Mouse (Mus musculus): ENCODE data around the gene Slc17a1. TPM values are rescaled to one million over a fixed set of nuclear protein-coding genes. Genes with fewer than 3 reads are reported as not detected.

The Slc17a1 gene
- polyA plus RNA-seq, 1 experiment from 2014 or later: not detected

DNA sequence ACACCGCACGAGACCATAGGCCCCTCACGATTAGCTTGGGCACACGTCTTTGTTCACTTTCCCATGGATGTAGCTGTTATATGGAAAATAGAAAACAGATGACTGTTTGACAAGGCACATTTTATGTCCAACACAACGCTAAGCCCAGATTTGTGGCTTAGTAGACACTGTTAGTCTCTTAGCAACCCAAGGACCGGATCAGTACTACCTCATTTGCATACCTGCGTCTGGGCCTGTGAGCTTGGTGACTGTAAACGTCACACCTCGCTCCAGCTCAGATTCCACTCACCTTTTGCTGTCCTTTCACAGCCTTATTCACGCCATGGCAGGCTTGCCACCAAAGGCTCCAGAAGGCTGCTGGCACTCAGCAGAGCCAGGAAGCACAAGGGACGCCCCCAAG, 63.4 kb downstream of the Slc17a1 start:
- Histone ChIP-seq H3K4me1 (replicated peaks; ENCODE audit: control insufficient read depth, insufficient read depth, low read length) (no peaks in the 10 kb centered on the region), H3K9ac (replicated peaks; ENCODE audit: low read depth, low read length) (no peak overlapping the region), H3K9me3 (ENCODE audit: control insufficient read depth, low read length) (no peaks in the 10 kb centered on the region), H3K27me3 (replicated peaks; ENCODE audit: control insufficient read depth, insufficient read depth, low read length) (no peaks in the 10 kb centered on the region), H3K27ac (ENCODE audit: low read length) (no peak overlapping the region), H3K4me2 (ENCODE audit: low read length) (no peak overlapping the region), H3K36me3 (ENCODE audit: control insufficient read depth, insufficient read depth) (no peaks in the 10 kb centered on the region), H3K4me3 (replicated peaks; ENCODE audit: low read length) (no peak overlapping the region)
- ATAC-seq: no peak
- WGBS: 79% methylated on average over 11 of the region's 11 CpGs

DNA sequence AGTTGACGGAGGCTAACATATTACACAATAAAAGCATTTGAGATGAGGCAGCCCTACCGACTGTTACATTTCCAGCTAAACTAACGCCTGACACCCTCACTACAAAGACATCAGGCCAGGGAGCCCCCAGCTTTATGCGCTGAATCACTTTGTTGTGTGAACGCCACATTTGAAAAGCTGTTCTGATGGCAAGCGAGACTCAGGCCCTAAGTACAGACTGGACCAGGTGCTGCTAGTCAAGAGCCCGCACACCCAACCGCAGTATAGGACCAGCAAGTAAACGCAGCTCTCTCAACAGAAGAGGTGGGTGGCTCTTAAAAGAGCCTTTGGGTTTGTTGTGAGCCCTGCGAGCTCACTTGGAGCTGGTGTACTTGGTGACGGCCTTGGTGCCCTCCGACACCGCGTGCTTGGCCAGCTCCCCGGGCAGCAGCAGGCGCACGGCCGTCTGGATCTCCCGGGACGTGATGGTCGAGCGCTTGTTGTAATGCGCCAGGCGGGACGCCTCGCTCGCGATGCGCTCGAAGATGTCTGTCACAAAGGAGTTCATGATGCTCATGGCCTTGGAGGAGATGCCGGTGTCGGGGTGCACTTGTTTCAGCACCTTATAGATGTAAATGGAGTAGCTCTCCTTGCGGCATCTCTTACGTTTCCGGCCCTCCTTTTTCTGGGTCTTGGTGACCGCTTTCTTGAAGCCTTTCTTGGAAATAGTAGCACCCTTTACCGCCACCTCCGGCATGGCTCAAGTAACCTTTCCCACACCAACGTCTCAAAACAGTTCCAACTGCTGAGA, 66.1 kb downstream of the Slc17a1 start, which contains the start of gene Hist1h2ba:
Hist1h2ba (minus strand) TSS at position 736 of the 790 bp plus-strand sequence.
- no peak for ATAC-seq
- peaks cover 2% of the 10 kb centered on the region; the same call in 1 of the 2 replicates for H3K4me1 ChIP-seq (replicated peaks; ENCODE audit: control insufficient read depth, insufficient read depth, low read length)
- H3K9me3 ChIP-seq (ENCODE audit: control insufficient read depth, low read length): no peaks in the 10 kb centered on the region
- H3K4me3 ChIP-seq (replicated peaks; ENCODE audit: low read length): no peak within 1 kb of the TSS
- no peak within 1 kb of the TSS for H3K27ac ChIP-seq (ENCODE audit: low read length)
- H3K4me2 ChIP-seq (ENCODE audit: low read length): no peak within 1 kb of the TSS
- no peaks in the 10 kb centered on the region for H3K27me3 ChIP-seq (replicated peaks; ENCODE audit: control insufficient read depth, insufficient read depth, low read length)
- 95% methylated on average over 33 of the region's 39 CpGs for WGBS
- no peaks in the 10 kb centered on the region for H3K36me3 ChIP-seq (ENCODE audit: control insufficient read depth, insufficient read depth)
- no peak within 1 kb of the TSS for H3K9ac ChIP-seq (replicated peaks; ENCODE audit: low read depth, low read length)

DNA sequence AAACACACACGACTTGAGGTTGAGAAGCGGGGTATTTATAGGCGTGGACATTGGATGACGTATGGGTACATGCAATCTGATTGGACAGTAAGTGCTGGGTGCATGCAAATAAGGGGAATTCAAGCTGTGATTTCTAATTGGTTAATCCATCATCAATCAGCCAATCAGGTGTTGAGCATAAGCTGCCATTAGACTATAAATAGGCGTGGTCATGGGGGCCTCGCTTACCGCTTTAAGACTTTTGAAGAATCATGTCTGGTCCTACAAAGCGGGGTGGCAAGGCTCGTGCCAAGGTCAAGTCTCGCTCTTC, 66.6 kb downstream of the Slc17a1 start, which contains the start of gene Hist1h2aa:
Hist1h2aa (plus strand) TSS at position 252 of the 310 bp plus-strand sequence.
- H3K4me2 ChIP-seq (ENCODE audit: low read length): no peak within 1 kb of the TSS
- H3K27me3 ChIP-seq (replicated peaks; ENCODE audit: control insufficient read depth, insufficient read depth, low read length): no peaks in the 10 kb centered on the region
- no peak within 1 kb of the TSS for H3K27ac ChIP-seq (ENCODE audit: low read length)
- no peak for ATAC-seq
- no peaks in the 10 kb centered on the region for H3K9me3 ChIP-seq (ENCODE audit: control insufficient read depth, low read length)
- no peak within 1 kb of the TSS for H3K9ac ChIP-seq (replicated peaks; ENCODE audit: low read depth, low read length)
- WGBS: 96% methylated on average over 10 of the region's 10 CpGs
- peaks cover 4% of the 10 kb centered on the region; the same call in 1 of the 2 replicates for H3K4me1 ChIP-seq (replicated peaks; ENCODE audit: control insufficient read depth, insufficient read depth, low read length)
- no peak within 1 kb of the TSS for H3K4me3 ChIP-seq (replicated peaks; ENCODE audit: low read length)
- no peaks in the 10 kb centered on the region for H3K36me3 ChIP-seq (ENCODE audit: control insufficient read depth, insufficient read depth)

DNA sequence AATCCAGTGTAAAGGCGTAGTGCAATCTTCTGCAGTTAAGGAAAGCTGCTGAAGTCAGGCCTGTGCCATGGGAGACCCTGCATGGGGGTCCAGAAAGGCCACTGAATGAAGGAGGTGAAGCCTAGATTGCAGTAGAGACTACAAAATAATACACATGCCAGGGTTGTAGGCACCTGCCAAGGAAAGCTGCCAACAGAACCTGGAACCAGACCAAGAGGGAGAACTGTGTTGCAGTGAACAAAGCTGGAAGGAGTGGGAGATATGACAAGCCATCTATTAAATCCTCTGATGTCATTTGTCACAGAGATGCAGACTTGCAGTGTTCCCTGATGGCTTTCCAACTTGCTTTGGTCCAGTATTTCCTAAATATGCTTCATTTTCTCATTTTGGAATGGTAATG, 71.1 kb downstream of the Slc17a1 start:
- no peak overlapping the region for H3K27ac ChIP-seq (ENCODE audit: low read length)
- H3K36me3 ChIP-seq (ENCODE audit: control insufficient read depth, insufficient read depth): no peaks in the 10 kb centered on the region
- H3K27me3 ChIP-seq (replicated peaks; ENCODE audit: control insufficient read depth, insufficient read depth, low read length): no peaks in the 10 kb centered on the region
- H3K9me3 ChIP-seq (ENCODE audit: control insufficient read depth, low read length): no peaks in the 10 kb centered on the region
- WGBS: 81% methylated on average over 1 of the region's 1 CpGs
- no peak overlapping the region for H3K4me2 ChIP-seq (ENCODE audit: low read length)
- H3K9ac ChIP-seq (replicated peaks; ENCODE audit: low read depth, low read length): no peak overlapping the region
- H3K4me3 ChIP-seq (replicated peaks; ENCODE audit: low read length): no peak overlapping the region
- peaks cover 7% of the 10 kb centered on the region; the same call in 1 of the 2 replicates for H3K4me1 ChIP-seq (replicated peaks; ENCODE audit: control insufficient read depth, insufficient read depth, low read length)
- ATAC-seq: peak; percentile 74

DNA sequence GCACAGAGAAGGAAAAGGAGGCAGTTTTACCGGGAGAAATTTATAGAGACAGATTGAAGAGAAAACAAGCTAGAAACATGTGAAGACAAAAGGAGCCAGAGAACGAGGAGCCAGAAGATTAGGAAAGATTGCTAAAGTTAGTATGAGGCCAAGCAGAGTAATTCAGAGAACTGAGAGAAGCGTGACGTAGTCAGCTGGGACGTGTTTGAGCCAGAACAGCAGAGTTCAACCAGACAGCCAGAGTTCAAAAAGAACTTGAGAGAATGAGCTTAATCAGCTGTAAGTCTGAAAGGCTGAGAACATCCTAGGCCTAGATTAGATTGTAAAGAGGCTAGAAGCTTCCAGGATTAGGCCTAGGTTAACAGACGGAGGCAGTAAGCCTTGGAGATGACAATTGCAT, 72.7 kb downstream of the Slc17a1 start:
- ATAC-seq: no peak
- Histone ChIP-seq H3K27me3 (replicated peaks; ENCODE audit: control insufficient read depth, insufficient read depth, low read length) (no peaks in the 10 kb centered on the region), H3K4me1 (replicated peaks; ENCODE audit: control insufficient read depth, insufficient read depth, low read length) (peaks cover 7% of the 10 kb centered on the region; the same call in 1 of the 2 replicates), H3K4me2 (ENCODE audit: low read length) (no peak overlapping the region), H3K9me3 (ENCODE audit: control insufficient read depth, low read length) (no peaks in the 10 kb centered on the region), H3K36me3 (ENCODE audit: control insufficient read depth, insufficient read depth) (no peaks in the 10 kb centered on the region), H3K9ac (replicated peaks; ENCODE audit: low read depth, low read length) (no peak overlapping the region), H3K27ac (ENCODE audit: low read length) (no peak overlapping the region), H3K4me3 (replicated peaks; ENCODE audit: low read length) (no peak overlapping the region)
- 46% methylated on average over 6 of the region's 6 CpGs for whole genome bisulfite sequencing

DNA sequence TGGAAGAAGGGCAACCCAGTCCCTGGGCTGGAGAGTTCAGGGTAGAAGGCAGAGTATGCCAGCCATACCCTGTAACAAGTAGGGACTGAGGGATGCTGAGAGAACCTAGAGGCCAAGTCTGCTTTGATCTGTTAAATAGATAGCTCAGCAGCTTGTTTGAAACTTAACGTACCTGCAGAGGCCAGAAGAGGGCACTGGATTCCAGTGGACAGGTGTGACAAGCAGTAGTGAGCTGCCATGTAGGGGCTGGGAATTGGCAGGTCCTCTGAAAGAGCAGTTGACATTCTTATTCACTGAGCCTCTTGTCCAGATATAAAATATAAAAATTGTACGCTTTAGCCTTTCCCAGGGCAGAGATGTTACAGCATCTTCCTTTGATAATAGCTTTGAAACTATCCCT, 75.3 kb downstream of the Slc17a1 start:
- no peak overlapping the region for H3K4me2 ChIP-seq (ENCODE audit: low read length)
- H3K9ac ChIP-seq (replicated peaks; ENCODE audit: low read depth, low read length): no peak overlapping the region
- no peaks in the 10 kb centered on the region for H3K36me3 ChIP-seq (ENCODE audit: control insufficient read depth, insufficient read depth)
- 65% methylated on average over 2 of the region's 2 CpGs for WGBS
- no peak for ATAC-seq
- no peaks in the 10 kb centered on the region for H3K9me3 ChIP-seq (ENCODE audit: control insufficient read depth, low read length)
- H3K27ac ChIP-seq (ENCODE audit: low read length): no peak overlapping the region
- no peaks in the 10 kb centered on the region for H3K27me3 ChIP-seq (replicated peaks; ENCODE audit: control insufficient read depth, insufficient read depth, low read length)
- H3K4me3 ChIP-seq (replicated peaks; ENCODE audit: low read length): no peak overlapping the region
- H3K4me1 ChIP-seq (replicated peaks; ENCODE audit: control insufficient read depth, insufficient read depth, low read length): peaks cover 7% of the 10 kb centered on the region; the same call in 1 of the 2 replicates

Small RNAs within 50 kb of the gene (microRNA-seq; reads per million reads assigned to microRNA genes)
- not detected for gene Gm44344

Other genes starting within 250 kb of the Slc17a1 start
- gene Hist1h2be, start 246.6 kb upstream of the Slc17a1 start, polyA plus RNA-seq (2015; fragmentation: Nextera tagmentation; extraction: Ambion mirVana): 2.0 and 2.6 TPM in 2 replicates
- 7.0 and 9.9 TPM in 2 replicates for gene Hist1h1e, start 245.2 kb upstream of the Slc17a1 start, polyA plus RNA-seq (2015; fragmentation: Nextera tagmentation; extraction: Ambion mirVana)
- 0.80 and 0.83 TPM in 2 replicates for gene Hist1h2ac, start 183.8 kb upstream of the Slc17a1 start, polyA plus RNA-seq (2015; fragmentation: Nextera tagmentation; extraction: Ambion mirVana)
- 27.2 and 35.5 TPM in 2 replicates for gene Hist1h2bc, start 183.6 kb upstream of the Slc17a1 start, polyA plus RNA-seq (2015; fragmentation: Nextera tagmentation; extraction: Ambion mirVana)
- not detected in 2 replicates for gene Hist1h1t, start 171.9 kb upstream of the Slc17a1 start, polyA plus RNA-seq (2015; fragmentation: Nextera tagmentation; extraction: Ambion mirVana)
- 2.1 and 2.2 TPM in 2 replicates for gene Hist1h4c, start 169.3 kb upstream of the Slc17a1 start, polyA plus RNA-seq (2015; fragmentation: Nextera tagmentation; extraction: Ambion mirVana)
- 2.1 and 3.3 TPM in 2 replicates for gene Hfe, start 156.9 kb upstream of the Slc17a1 start, polyA plus RNA-seq (2015; fragmentation: Nextera tagmentation; extraction: Ambion mirVana)
- 16.7 and 22.7 TPM in 2 replicates for gene Hist1h1c, start 128.9 kb upstream of the Slc17a1 start, polyA plus RNA-seq (2015; fragmentation: Nextera tagmentation; extraction: Ambion mirVana)
- 1.6 and 2.0 TPM in 2 replicates for gene Hist1h3c, start 122.1 kb upstream of the Slc17a1 start, polyA plus RNA-seq (2015; fragmentation: Nextera tagmentation; extraction: Ambion mirVana)
- 0.86 and 0.95 TPM in 2 replicates for gene Hist1h2bb, start 121.0 kb upstream of the Slc17a1 start, polyA plus RNA-seq (2015; fragmentation: Nextera tagmentation; extraction: Ambion mirVana)
- 14.5 and 16.2 TPM in 2 replicates for gene Hist1h2ab, start 116.6 kb upstream of the Slc17a1 start, polyA plus RNA-seq (2015; fragmentation: Nextera tagmentation; extraction: Ambion mirVana)
- gene Hist1h3b, start 115.5 kb upstream of the Slc17a1 start, polyA plus RNA-seq (2015; fragmentation: Nextera tagmentation; extraction: Ambion mirVana): 4.9 and 6.7 TPM in 2 replicates
- 1.5 TPM in 1 of 2 replicates, not detected in the other for gene Hist1h4b, start 110.7 kb upstream of the Slc17a1 start, polyA plus RNA-seq (2015; fragmentation: Nextera tagmentation; extraction: Ambion mirVana)
- gene Hist1h4a, start 106.5 kb upstream of the Slc17a1 start, polyA plus RNA-seq (2015; fragmentation: Nextera tagmentation; extraction: Ambion mirVana): not detected in 2 replicates
- 1.5 and 1.9 TPM in 2 replicates for gene Hist1h3a, start 105.4 kb upstream of the Slc17a1 start, polyA plus RNA-seq (2015; fragmentation: Nextera tagmentation; extraction: Ambion mirVana)
- gene Hist1h1a, start 104.1 kb upstream of the Slc17a1 start, polyA plus RNA-seq (2015; fragmentation: Nextera tagmentation; extraction: Ambion mirVana): 0.70 and 1.0 TPM in 2 replicates
- gene Trim38, start 97.8 kb upstream of the Slc17a1 start, polyA plus RNA-seq (2015; fragmentation: Nextera tagmentation; extraction: Ambion mirVana): not detected in 2 replicates
- not detected in 2 replicates for gene Slc17a2, start 60.8 kb upstream of the Slc17a1 start, polyA plus RNA-seq (2015; fragmentation: Nextera tagmentation; extraction: Ambion mirVana)
- gene Slc17a3, start 28.3 kb upstream of the Slc17a1 start, polyA plus RNA-seq (2015; fragmentation: Nextera tagmentation; extraction: Ambion mirVana): not detected in 2 replicates
- gene Slc17a4, start 47.3 kb downstream of the Slc17a1 start, polyA plus RNA-seq (2015; fragmentation: Nextera tagmentation; extraction: Ambion mirVana): not detected in 2 replicates
- gene Hist1h2ba, start 66.4 kb downstream of the Slc17a1 start, polyA plus RNA-seq (2015; fragmentation: Nextera tagmentation; extraction: Ambion mirVana): not detected in 2 replicates
- not detected in 2 replicates for gene Hist1h2aa, start 66.7 kb downstream of the Slc17a1 start, polyA plus RNA-seq (2015; fragmentation: Nextera tagmentation; extraction: Ambion mirVana)
- 1.9 and 3.7 TPM in 2 replicates for gene Scgn, start 123.5 kb downstream of the Slc17a1 start, polyA plus RNA-seq (2015; fragmentation: Nextera tagmentation; extraction: Ambion mirVana)

All from forebrain, embryonic 16.5 days (tissue).